Mouse (Mus musculus): Measurements from ENCODE around the gene Galm. TPM values are rescaled to one million over a fixed set of nuclear protein-coding genes. Genes with fewer than 3 reads are reported as not detected.
A peak's percentile ranks its signal among the peaks of the same experiment; 100 is the strongest.

Galm gene
- 7.5 and 9.4 TPM in 2 replicates for polyA plus RNA-seq (2014; fragmentation: Nextera tagmentation; extraction: Ambion mirVana)

GRCm38 (mm10) chr17:80127331-80128251 is at the start of gene Galm:
Gene Galm, plus strand, starts transcription at chr17:80127471.
- peak within 1 kb of the TSS; percentile 77 for H3K9ac ChIP-seq (ENCODE audit: low read depth, low read length)
- H3K4me2 ChIP-seq, result peak within 1 kb of the TSS; percentile 77
- H3K27me3 ChIP-seq (ENCODE audit: control insufficient read depth, insufficient read depth, low read length), result no peaks in the 10 kb centered on the region
- peak within 1 kb of the TSS; percentile 81 for H3K27ac ChIP-seq (ENCODE audit: low read depth, low read length)
- H3K4me3 ChIP-seq (ENCODE audit: low read depth, low read length), result peak within 1 kb of the TSS; percentile 60
- H3K9me3 ChIP-seq (replicated peaks; ENCODE audit: control insufficient read depth, low read length), result no peaks in the 10 kb centered on the region
- peak; percentile 57 for ATAC-seq (replicated peaks; ENCODE audit: insufficient number of reproducible peaks, low FRiP score, low TSS enrichment)
- 5% methylated on average over 30 of the region's 30 CpGs for WGBS (ENCODE audit: insufficient replicate concordance)
- no peaks in the 10 kb centered on the region for H3K36me3 ChIP-seq (ENCODE audit: control insufficient read depth, insufficient read depth, low read length)
- peaks cover 11% of the 10 kb centered on the region; the same call in 1 of the 2 replicates for H3K4me1 ChIP-seq (ENCODE audit: control insufficient read depth, insufficient read depth, low read length)

DNA sequence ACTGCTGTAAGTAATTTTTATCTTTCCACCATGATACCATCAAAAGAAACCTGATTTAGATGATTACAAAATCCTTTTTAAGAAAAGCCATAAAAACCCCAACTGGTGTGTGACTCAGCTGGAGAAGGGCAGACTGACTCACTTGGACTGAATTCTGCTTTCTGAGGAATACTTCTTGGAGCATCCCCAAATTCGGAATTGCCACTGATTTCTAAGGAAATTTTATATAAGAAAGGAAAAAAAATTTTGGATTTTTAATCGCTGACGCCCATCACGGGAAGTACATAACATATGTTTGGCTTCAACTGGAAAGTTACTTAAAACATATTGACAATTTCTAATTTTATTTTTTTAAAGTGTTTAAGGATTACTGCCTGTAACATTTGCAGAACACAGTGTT is 48.5 kb upstream of the Galm start:
- Histone ChIP-seq H3K36me3 (ENCODE audit: control insufficient read depth, insufficient read depth, low read length) (no peaks in the 10 kb centered on the region), H3K9ac (ENCODE audit: low read depth, low read length) (no peak overlapping the region), H3K27ac (ENCODE audit: low read depth, low read length) (no peak overlapping the region), H3K4me2 (no peak overlapping the region), H3K4me3 (ENCODE audit: low read depth, low read length) (no peak overlapping the region), H3K9me3 (replicated peaks; ENCODE audit: control insufficient read depth, low read length) (no peaks in the 10 kb centered on the region), H3K27me3 (ENCODE audit: control insufficient read depth, insufficient read depth, low read length) (no peaks in the 10 kb centered on the region), H3K4me1 (ENCODE audit: control insufficient read depth, insufficient read depth, low read length) (0 out of 2 replicates have a peak, but pooled peaks cover 2% of the 10 kb centered on the region)
- ATAC-seq (replicated peaks; ENCODE audit: insufficient number of reproducible peaks, low FRiP score, low TSS enrichment), result no peak
- 88% methylated on average over 4 of the region's 4 CpGs for WGBS (ENCODE audit: insufficient replicate concordance)

DNA sequence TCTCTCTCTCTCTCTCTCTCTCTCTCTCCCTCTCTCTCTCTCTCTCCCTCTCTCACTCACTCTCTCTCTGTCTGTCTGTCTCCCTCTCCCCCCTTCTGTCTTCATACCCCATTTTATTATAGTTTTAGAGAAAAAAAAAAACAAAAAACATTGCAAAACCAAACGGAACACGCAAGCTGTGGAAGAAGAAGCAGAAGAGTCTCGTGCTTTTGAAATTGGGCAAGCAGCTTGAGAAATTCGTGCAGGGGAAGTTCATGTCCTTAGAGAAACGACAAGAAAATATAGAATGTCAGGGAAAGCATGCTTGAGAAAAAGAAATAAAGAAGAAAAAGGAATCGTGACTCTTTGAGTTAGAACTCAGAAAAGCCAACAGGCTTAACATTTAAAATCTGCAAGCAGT is 44.0 kb upstream of the Galm start:
- 75% methylated on average over 6 of the region's 6 CpGs for WGBS (ENCODE audit: insufficient replicate concordance)
- no peaks in the 10 kb centered on the region for H3K27me3 ChIP-seq (ENCODE audit: control insufficient read depth, insufficient read depth, low read length)

DNA sequence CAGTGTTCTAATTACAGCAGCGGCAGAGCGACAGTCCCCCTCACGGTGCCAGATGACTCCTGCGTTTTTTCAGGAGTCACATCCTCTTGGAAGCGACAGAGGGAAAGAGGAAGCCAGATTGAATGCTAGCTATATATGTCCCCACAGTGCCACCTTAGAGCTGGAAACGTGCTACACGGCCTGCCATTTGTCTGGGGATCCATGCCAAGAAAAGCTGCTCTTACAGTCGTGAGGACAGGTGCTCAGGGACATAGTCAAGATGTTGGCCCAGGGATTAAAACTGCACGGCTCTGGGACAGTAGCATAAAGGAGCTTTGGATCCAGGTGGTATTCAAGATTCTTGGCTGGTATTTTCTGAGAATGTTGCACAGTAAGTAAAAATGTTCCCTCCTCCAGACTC is 42.8 kb upstream of the Galm start:
- ATAC-seq (replicated peaks; ENCODE audit: insufficient number of reproducible peaks, low FRiP score, low TSS enrichment), result no peak
- no peaks in the 10 kb centered on the region for H3K4me1 ChIP-seq (ENCODE audit: control insufficient read depth, insufficient read depth, low read length)
- H3K4me2 ChIP-seq, result no peak overlapping the region
- no peak overlapping the region for H3K27ac ChIP-seq (ENCODE audit: low read depth, low read length)
- WGBS (ENCODE audit: insufficient replicate concordance), result 45% methylated on average over 9 of the region's 9 CpGs
- H3K36me3 ChIP-seq (ENCODE audit: control insufficient read depth, insufficient read depth, low read length), result no peaks in the 10 kb centered on the region
- no peak overlapping the region for H3K4me3 ChIP-seq (ENCODE audit: low read depth, low read length)
- no peak overlapping the region for H3K9ac ChIP-seq (ENCODE audit: low read depth, low read length)
- no peaks in the 10 kb centered on the region for H3K9me3 ChIP-seq (replicated peaks; ENCODE audit: control insufficient read depth, low read length)
- no peaks in the 10 kb centered on the region for H3K27me3 ChIP-seq (ENCODE audit: control insufficient read depth, insufficient read depth, low read length)

More for the DNA sequence above, 44.0 kb upstream of the Galm start:
- Histone ChIP-seq H3K27ac (ENCODE audit: low read depth, low read length) (no peak overlapping the region), H3K9ac (ENCODE audit: low read depth, low read length) (no peak overlapping the region), H3K9me3 (replicated peaks; ENCODE audit: control insufficient read depth, low read length) (no peaks in the 10 kb centered on the region), H3K36me3 (ENCODE audit: control insufficient read depth, insufficient read depth, low read length) (no peaks in the 10 kb centered on the region), H3K4me1 (ENCODE audit: control insufficient read depth, insufficient read depth, low read length) (no peaks in the 10 kb centered on the region), H3K4me3 (ENCODE audit: low read depth, low read length) (no peak overlapping the region), H3K4me2 (no peak overlapping the region)
- no peak for ATAC-seq (replicated peaks; ENCODE audit: insufficient number of reproducible peaks, low FRiP score, low TSS enrichment)

DNA sequence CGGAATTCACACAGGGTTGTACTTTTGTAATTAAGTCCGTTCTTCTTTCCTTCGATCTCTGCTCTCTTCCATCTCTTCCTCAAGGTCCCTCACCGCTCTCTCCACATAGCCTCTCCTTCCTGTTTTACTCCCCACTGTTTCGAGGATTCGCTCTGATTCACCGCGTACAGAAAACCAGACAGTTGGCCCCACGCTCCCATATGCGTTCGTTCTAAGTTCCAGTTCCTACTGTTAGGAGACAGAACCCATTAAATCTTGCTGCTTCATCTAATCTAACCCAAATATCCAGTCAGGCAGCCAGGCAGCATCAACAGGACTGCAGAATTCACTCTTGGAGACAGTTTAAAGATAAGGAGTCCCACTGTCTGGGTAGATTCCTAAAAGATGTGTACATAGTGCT is 40.7 kb upstream of the Galm start:
- Histone ChIP-seq H3K4me3 (ENCODE audit: low read depth, low read length) (no peak overlapping the region), H3K4me2 (no peak overlapping the region), H3K27me3 (ENCODE audit: control insufficient read depth, insufficient read depth, low read length) (no peaks in the 10 kb centered on the region), H3K27ac (ENCODE audit: low read depth, low read length) (no peak overlapping the region), H3K9ac (ENCODE audit: low read depth, low read length) (no peak overlapping the region), H3K36me3 (ENCODE audit: control insufficient read depth, insufficient read depth, low read length) (no peaks in the 10 kb centered on the region), H3K4me1 (ENCODE audit: control insufficient read depth, insufficient read depth, low read length) (no peaks in the 10 kb centered on the region), H3K9me3 (replicated peaks; ENCODE audit: control insufficient read depth, low read length) (no peaks in the 10 kb centered on the region)
- 81% methylated on average over 11 of the region's 11 CpGs for WGBS (ENCODE audit: insufficient replicate concordance)
- no peak for ATAC-seq (replicated peaks; ENCODE audit: insufficient number of reproducible peaks, low FRiP score, low TSS enrichment)

DNA sequence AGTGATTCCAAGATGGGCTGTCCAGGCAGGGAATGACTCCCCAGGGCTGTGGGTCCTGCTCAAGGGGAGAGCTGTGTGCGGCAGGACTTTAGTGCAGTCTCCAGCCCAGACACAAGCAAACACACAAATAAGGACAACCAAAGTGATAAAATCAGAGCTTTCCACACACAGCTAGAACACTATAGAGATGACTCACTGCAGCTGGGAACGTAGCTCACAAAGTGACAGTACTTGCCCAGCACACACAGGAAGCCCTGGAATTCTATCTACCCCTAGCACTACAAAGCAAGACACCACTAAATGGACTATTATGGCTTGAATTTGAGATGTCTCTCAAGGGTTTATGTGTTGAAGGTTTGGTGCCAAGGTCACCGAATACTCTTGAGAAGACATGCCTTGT is 39.1 kb upstream of the Galm start:
- ATAC-seq (replicated peaks; ENCODE audit: insufficient number of reproducible peaks, low FRiP score, low TSS enrichment), result no peak
- Histone ChIP-seq H3K27me3 (ENCODE audit: control insufficient read depth, insufficient read depth, low read length) (no peaks in the 10 kb centered on the region), H3K36me3 (ENCODE audit: control insufficient read depth, insufficient read depth, low read length) (no peaks in the 10 kb centered on the region), H3K4me2 (no peak overlapping the region), H3K4me1 (ENCODE audit: control insufficient read depth, insufficient read depth, low read length) (no peaks in the 10 kb centered on the region), H3K9me3 (replicated peaks; ENCODE audit: control insufficient read depth, low read length) (no peaks in the 10 kb centered on the region), H3K27ac (ENCODE audit: low read depth, low read length) (no peak overlapping the region), H3K9ac (ENCODE audit: low read depth, low read length) (no peak overlapping the region), H3K4me3 (ENCODE audit: low read depth, low read length) (no peak overlapping the region)
- WGBS (ENCODE audit: insufficient replicate concordance), result 76% methylated on average over 3 of the region's 3 CpGs

DNA sequence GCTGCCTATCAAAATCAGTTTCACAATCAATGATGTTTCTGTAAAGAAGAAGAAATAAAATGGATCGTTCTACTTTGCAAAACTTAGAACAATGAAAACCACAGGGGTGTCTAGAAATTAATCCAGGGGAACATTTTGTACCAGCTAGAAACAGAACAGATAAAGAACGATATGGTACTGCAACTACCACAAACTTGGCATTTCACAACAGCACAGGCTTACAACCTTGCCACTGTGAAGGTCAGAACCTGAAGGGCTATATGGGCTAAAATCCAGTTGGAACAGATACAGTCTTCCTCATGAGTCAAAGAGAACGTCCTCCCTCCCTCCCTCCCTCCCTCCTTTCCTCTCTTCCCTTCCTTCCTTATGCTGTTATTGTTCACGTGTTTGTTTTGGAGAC is 36.7 kb upstream of the Galm start:
- Histone ChIP-seq H3K9ac (ENCODE audit: low read depth, low read length) (no peak overlapping the region), H3K4me2 (no peak overlapping the region)

GRCm38 (mm10) chr17:80091879-80092549 is 35.3 kb upstream of the Galm start:
- WGBS (ENCODE audit: insufficient replicate concordance), result 56% methylated on average over 6 of the region's 6 CpGs
- Histone ChIP-seq H3K36me3 (ENCODE audit: control insufficient read depth, insufficient read depth, low read length) (no peaks in the 10 kb centered on the region), H3K9me3 (replicated peaks; ENCODE audit: control insufficient read depth, low read length) (no peaks in the 10 kb centered on the region), H3K4me3 (ENCODE audit: low read depth, low read length) (no peak overlapping the region), H3K4me2 (no peak overlapping the region), H3K27me3 (ENCODE audit: control insufficient read depth, insufficient read depth, low read length) (no peaks in the 10 kb centered on the region; the same call in 1 of the 2 replicates), H3K9ac (ENCODE audit: low read depth, low read length) (no peak overlapping the region), H3K27ac (ENCODE audit: low read depth, low read length) (no peak overlapping the region), H3K4me1 (ENCODE audit: control insufficient read depth, insufficient read depth, low read length) (peaks cover 6% of the 10 kb centered on the region; the same call in 1 of the 2 replicates)
- ATAC-seq (replicated peaks; ENCODE audit: insufficient number of reproducible peaks, low FRiP score, low TSS enrichment), result no peak

More for the DNA sequence above, 36.7 kb upstream of the Galm start:
- H3K9me3 ChIP-seq (replicated peaks; ENCODE audit: control insufficient read depth, low read length), result no peaks in the 10 kb centered on the region
- H3K36me3 ChIP-seq (ENCODE audit: control insufficient read depth, insufficient read depth, low read length), result no peaks in the 10 kb centered on the region
- H3K4me3 ChIP-seq (ENCODE audit: low read depth, low read length), result no peak overlapping the region
- ATAC-seq (replicated peaks; ENCODE audit: insufficient number of reproducible peaks, low FRiP score, low TSS enrichment), result no peak
- H3K27ac ChIP-seq (ENCODE audit: low read depth, low read length), result no peak overlapping the region
- no peaks in the 10 kb centered on the region; the same call in 1 of the 2 replicates for H3K27me3 ChIP-seq (ENCODE audit: control insufficient read depth, insufficient read depth, low read length)
- H3K4me1 ChIP-seq (ENCODE audit: control insufficient read depth, insufficient read depth, low read length), result no peaks in the 10 kb centered on the region; the same call in 1 of the 2 replicates
- WGBS (ENCODE audit: insufficient replicate concordance), result 58% methylated on average over 4 of the region's 4 CpGs
